Mouse (Mus musculus): ENCODE measurements at regions not wholly inside any gene's neighbourhood (a gene's known extent, or its start where the extent isn't known, plus 50 kb on each side); places are given as distances from the start of the nearest gene placed in this dataset.

GRCm38 (mm10) chr8:103534971-103535370 is 566.5 kb upstream of the Cdh5 start:
- Histone ChIP-seq H3K4me2 (ENCODE audit: low read depth, low read length) (no peak overlapping the region), H3K27ac (no peak overlapping the region), H3K36me3 (ENCODE audit: insufficient read depth, low read length) (no peaks in the 10 kb centered on the region), H3K9ac (replicated peaks; ENCODE audit: low read length) (no peak overlapping the region), H3K9me3 (ENCODE audit: low read length) (no peaks in the 10 kb centered on the region), H3K27me3 (ENCODE audit: insufficient read depth, low read length) (no peaks in the 10 kb centered on the region), H3K4me3 (ENCODE audit: low read length) (no peak overlapping the region), H3K4me1 (ENCODE audit: insufficient read depth, low read length) (no peaks in the 10 kb centered on the region)
- ATAC-seq: no peak
- TF ChIP-seq CTCF (IDR thresholded peaks at IDR 0.05; ENCODE audit: low read depth): no peak
- 73% methylated on average over 4 of the region's 4 CpGs for WGBS
- DNase-seq (ENCODE audit: low spot score): peak; percentile 15

GRCm38 (mm10) chr8:103536856-103537255 is 564.6 kb upstream of the Cdh5 start:
- Histone ChIP-seq H3K9ac (replicated peaks; ENCODE audit: low read length) (no peak overlapping the region), H3K4me1 (ENCODE audit: insufficient read depth, low read length) (no peaks in the 10 kb centered on the region), H3K27ac (no peak overlapping the region), H3K4me2 (ENCODE audit: low read depth, low read length) (no peak overlapping the region), H3K4me3 (ENCODE audit: low read length) (no peak overlapping the region), H3K36me3 (ENCODE audit: insufficient read depth, low read length) (no peaks in the 10 kb centered on the region), H3K27me3 (ENCODE audit: insufficient read depth, low read length) (no peaks in the 10 kb centered on the region), H3K9me3 (ENCODE audit: low read length) (no peaks in the 10 kb centered on the region)
- ATAC-seq (peak; percentile 70), DNase-seq (ENCODE audit: low spot score) (peak; percentile 75)
- 48% methylated on average over 2 of the region's 2 CpGs for WGBS
- no peak for TF ChIP-seq CTCF (IDR thresholded peaks at IDR 0.05; ENCODE audit: low read depth)

- TF ChIP-seq CTCF (IDR thresholded peaks at IDR 0.05; ENCODE audit: low read depth): no peak
- H3K36me3 ChIP-seq (ENCODE audit: insufficient read depth, low read length): no peaks in the 10 kb centered on the region
- H3K9me3 ChIP-seq (ENCODE audit: low read length): no peaks in the 10 kb centered on the region
- no peak overlapping the region for H3K27ac ChIP-seq
- H3K4me1 ChIP-seq (ENCODE audit: insufficient read depth, low read length): no peaks in the 10 kb centered on the region
- H3K27me3 ChIP-seq (ENCODE audit: insufficient read depth, low read length): no peaks in the 10 kb centered on the region
- ATAC-seq (no peak), DNase-seq (ENCODE audit: low spot score) (no peak)
- no peak overlapping the region for H3K4me2 ChIP-seq (ENCODE audit: low read depth, low read length)
- no peak overlapping the region for H3K9ac ChIP-seq (replicated peaks; ENCODE audit: low read length)
- H3K4me3 ChIP-seq (ENCODE audit: low read length): no peak overlapping the region
- 80% methylated on average over 2 of the region's 2 CpGs for WGBS
Measured at GRCm38 (mm10) chr8:103541954-103542353, 559.5 kb upstream of the Cdh5 start.

GRCm38 (mm10) chr8:103551916-103552535 is 549.4 kb upstream of the Cdh5 start:
- Histone ChIP-seq H3K36me3 (ENCODE audit: insufficient read depth, low read length) (no peaks in the 10 kb centered on the region), H3K9ac (replicated peaks; ENCODE audit: low read length) (no peak overlapping the region), H3K4me3 (ENCODE audit: low read length) (no peak overlapping the region), H3K27ac (no peak overlapping the region), H3K4me2 (ENCODE audit: low read depth, low read length) (no peak overlapping the region), H3K9me3 (ENCODE audit: low read length) (no peaks in the 10 kb centered on the region), H3K27me3 (ENCODE audit: insufficient read depth, low read length) (no peaks in the 10 kb centered on the region), H3K4me1 (ENCODE audit: insufficient read depth, low read length) (no peaks in the 10 kb centered on the region)
- WGBS: 83% methylated on average over 8 of the region's 8 CpGs
- DNase-seq (ENCODE audit: low spot score) (no peak), ATAC-seq (no peak)
- no peak for TF ChIP-seq CTCF (IDR thresholded peaks at IDR 0.05; ENCODE audit: low read depth)

- Histone ChIP-seq H3K4me2 (ENCODE audit: low read depth, low read length) (no peak overlapping the region), H3K27me3 (ENCODE audit: insufficient read depth, low read length) (no peaks in the 10 kb centered on the region), H3K4me3 (ENCODE audit: low read length) (no peak overlapping the region), H3K36me3 (ENCODE audit: insufficient read depth, low read length) (no peaks in the 10 kb centered on the region), H3K9ac (replicated peaks; ENCODE audit: low read length) (no peak overlapping the region), H3K27ac (no peak overlapping the region), H3K9me3 (ENCODE audit: low read length) (no peaks in the 10 kb centered on the region), H3K4me1 (ENCODE audit: insufficient read depth, low read length) (no peaks in the 10 kb centered on the region)
- 84% methylated on average over 2 of the region's 2 CpGs for WGBS
- no peak for TF ChIP-seq CTCF (IDR thresholded peaks at IDR 0.05; ENCODE audit: low read depth)
- DNase-seq (ENCODE audit: low spot score) (no peak), ATAC-seq (no peak)
Measured at GRCm38 (mm10) chr8:103561606-103562005, 539.8 kb upstream of the Cdh5 start.

GRCm38 (mm10) chr8:103570864-103571425 is 530.5 kb upstream of the Cdh5 start:
- H3K27ac ChIP-seq: 0 out of 2 replicates have a peak overlapping the region, but pooled peaks have one; percentile 34
- 54% methylated on average over 11 of the region's 11 CpGs for WGBS
- H3K27me3 ChIP-seq (ENCODE audit: insufficient read depth, low read length): no peaks in the 10 kb centered on the region
- no peak overlapping the region for H3K9ac ChIP-seq (replicated peaks; ENCODE audit: low read length)
- no peak overlapping the region for H3K4me2 ChIP-seq (ENCODE audit: low read depth, low read length)
- H3K36me3 ChIP-seq (ENCODE audit: insufficient read depth, low read length): no peaks in the 10 kb centered on the region
- TF ChIP-seq CTCF (IDR thresholded peaks at IDR 0.05; ENCODE audit: low read depth): no peak
- DNase-seq (ENCODE audit: low spot score) (peak; percentile 36), ATAC-seq (peak; percentile 81)
- no peaks in the 10 kb centered on the region for H3K9me3 ChIP-seq (ENCODE audit: low read length)
- H3K4me1 ChIP-seq (ENCODE audit: insufficient read depth, low read length): no peaks in the 10 kb centered on the region
- H3K4me3 ChIP-seq (ENCODE audit: low read length): no peak overlapping the region

GRCm38 (mm10) chr8:103577147-103577546 is 524.3 kb upstream of the Cdh5 start:
- no peak overlapping the region for H3K9ac ChIP-seq (replicated peaks; ENCODE audit: low read length)
- DNase-seq (ENCODE audit: low spot score) (no peak), ATAC-seq (no peak)
- H3K4me2 ChIP-seq (ENCODE audit: low read depth, low read length): no peak overlapping the region
- no peaks in the 10 kb centered on the region for H3K27me3 ChIP-seq (ENCODE audit: insufficient read depth, low read length)
- no peaks in the 10 kb centered on the region for H3K4me1 ChIP-seq (ENCODE audit: insufficient read depth, low read length)
- TF ChIP-seq CTCF (IDR thresholded peaks at IDR 0.05; ENCODE audit: low read depth): no peak
- no peak overlapping the region for H3K4me3 ChIP-seq (ENCODE audit: low read length)
- no peaks in the 10 kb centered on the region for H3K36me3 ChIP-seq (ENCODE audit: insufficient read depth, low read length)
- 88% methylated on average over 3 of the region's 3 CpGs for WGBS
- H3K27ac ChIP-seq: no peak overlapping the region
- H3K9me3 ChIP-seq (ENCODE audit: low read length): no peaks in the 10 kb centered on the region

Measured in hindbrain, postnatal 0 days (tissue).